ENCODE assay signal across 7 mouse cellular contexts in genomic region chr7:118981346-118981745, GRCm38 (mm10). TPM values are rescaled to one million over a fixed set of nuclear protein-coding genes. Genes with fewer than 3 reads are reported as not detected.
DNase-seq lines count a peak whose midpoint lies in the region; ATAC-seq lines count a peak whose summit lies in the region.

No protein-coding gene starts in this region.

- H3K4me2 ChIP-seq in hindbrain, embryonic 16.5 days (ENCODE audit: low read length) = no peak overlapping the region
- no peak overlapping the region for H3K4me2 ChIP-seq in hindbrain, embryonic 12.5 days (replicated peaks)

- H3K36me3 ChIP-seq in hindbrain, embryonic 16.5 days (ENCODE audit: control insufficient read depth, insufficient read depth, low read length) = no peaks in the 10 kb centered on the region; the same call in 1 of the 2 replicates
- H3K36me3 ChIP-seq in hindbrain, embryonic 12.5 days = peaks cover 41% of the 10 kb centered on the region

- H3K27me3 ChIP-seq in hindbrain, embryonic 16.5 days (replicated peaks; ENCODE audit: control insufficient read depth, insufficient read depth, low read length) = no peaks in the 10 kb centered on the region
- H3K27me3 ChIP-seq in hindbrain, embryonic 12.5 days = no peaks in the 10 kb centered on the region

- no peak overlapping the region for H3K27ac ChIP-seq in hindbrain, embryonic 16.5 days (ENCODE audit: low read depth, low read length)
- no peak overlapping the region for H3K27ac ChIP-seq in hindbrain, embryonic 12.5 days

- H3K9me3 ChIP-seq in hindbrain, embryonic 16.5 days (ENCODE audit: control insufficient read depth, low read length) = no peaks in the 10 kb centered on the region
- no peaks in the 10 kb centered on the region for H3K9me3 ChIP-seq in hindbrain, embryonic 12.5 days (replicated peaks)

- peaks cover 14% of the 10 kb centered on the region for H3K4me1 ChIP-seq in hindbrain, embryonic 16.5 days (ENCODE audit: control insufficient read depth, insufficient read depth, low read depth, low read length)
- H3K4me1 ChIP-seq in hindbrain, embryonic 12.5 days = peaks cover 30% of the 10 kb centered on the region

- ATAC-seq in hindbrain, embryonic 16.5 days = peak; percentile 18; the same call in 1 of the 2 replicates
- no peak for ATAC-seq in hindbrain, embryonic 12.5 days (ENCODE audit: low FRiP score)

- no peak overlapping the region for H3K9ac ChIP-seq in hindbrain, embryonic 16.5 days (ENCODE audit: low read depth, low read length)
- no peak overlapping the region for H3K9ac ChIP-seq in hindbrain, embryonic 12.5 days

- H3K4me3 ChIP-seq in hindbrain, embryonic 16.5 days (ENCODE audit: low read length) = no peak overlapping the region
- H3K4me3 ChIP-seq in hindbrain, embryonic 12.5 days = no peak overlapping the region

- peak; percentile 35 for DNase-seq in NIH3T3 (ENCODE audit: low read depth)
- DNase-seq in adrenal gland, postnatal 14 days = peak; percentile 74
- peak; percentile 21 for DNase-seq in kidney, postnatal 10 days
- no peak for DNase-seq in urinary bladder, adult 2 months (ENCODE audit: low spot score)
- no peak for DNase-seq in urinary bladder, postnatal 25 days (ENCODE audit: low spot score)

- 58% methylated on average over 4 of the region's 4 CpGs for WGBS in hindbrain, embryonic 16.5 days
- 74% methylated on average over 4 of the region's 4 CpGs for WGBS in hindbrain, embryonic 12.5 days

RNA-seq across cellular contexts. Expression of gene Gprc5b, which starts 13.7 kb away (rescaled TPM):
- 7.3 and 8.4 TPM in 2 replicates for polyA plus RNA-seq in hindbrain, embryonic 16.5 days (2015; fragmentation: Nextera tagmentation; extraction: Ambion mirVana)
- polyA plus RNA-seq in hindbrain, embryonic 12.5 days (2016; fragmentation: Nextera tagmentation; extraction: Ambion mirVana) = 12.9 and 13.2 TPM in 2 replicates
- total RNA-seq in adrenal gland, postnatal 14 days (2021) = 80.7 and 91.7 TPM in 2 replicates
- 20.9 and 23.1 TPM in 2 replicates for polyA plus RNA-seq in urinary bladder, adult 2 months (2012; rRNA removed)

Comparison
In these comparisons a context has a peak if more than half of its experiments do, and no peak if none do; other contexts are left out.
1. DNase-seq: peak in NIH3T3 (single experiment), adrenal gland, postnatal 14 days (single experiment) and kidney, postnatal 10 days (single experiment); none in urinary bladder, adult 2 months (single experiment) and urinary bladder, postnatal 25 days (single experiment).